Mouse (Mus musculus) stomach, postnatal 0 days (tissue): ENCODE measurements around the gene 1700019A02Rik. TPM values are rescaled to one million over a fixed set of nuclear protein-coding genes. Genes with fewer than 3 reads are reported as not detected.

Experiments used
- ATAC-seq: fragments of 200-750 bp; cut with Nextera tagmentation; 2 replicates; pipeline ENCODE4 v1.8.0; 2017; ENCODE audit not compliant: low FRiP score, low TSS enrichment
- DNase-seq: peaks from one replicate; pipeline ENCODE4 v3.0.0-alpha.2; 2016; ENCODE audit warnings: low spot score
- H3K27ac ChIP-seq: fragments of 300-500 bp; sonication (generic); replicated peaks from 2 replicates; pipeline ENCODE4 v1.5.1; 2014; ENCODE audit warnings: mild to moderate bottlenecking, control low read depth
- H3K27me3 ChIP-seq: fragments of 300-500 bp; sonication (generic); 2 replicates; pipeline ENCODE4 v1.6.1; 2014; ENCODE audit warnings: low read length; ENCODE audit not compliant: control insufficient read depth, insufficient read depth
- H3K36me3 ChIP-seq: fragments of 300-500 bp; sonication (generic); 2 replicates; pipeline ENCODE4 v1.6.1; 2014; ENCODE audit warnings: low read length, mixed read lengths; ENCODE audit not compliant: control insufficient read depth, insufficient read depth
- H3K4me1 ChIP-seq: fragments of 300-500 bp; sonication (generic); replicated peaks from 2 replicates; pipeline ENCODE4 v1.6.1; 2014; ENCODE audit warnings: antibody characterized with exemption; ENCODE audit not compliant: control insufficient read depth, insufficient read depth
- H3K4me2 ChIP-seq: fragments of 300-500 bp; sonication (generic); replicated peaks from 2 replicates; pipeline ENCODE4 v1.6.1; 2014; ENCODE audit warnings: low read depth, mild to moderate bottlenecking, control low read depth, moderate library complexity
- H3K4me3 ChIP-seq: fragments of 300-500 bp; sonication (generic); 2 replicates; pipeline ENCODE4 v1.5.1; 2014; ENCODE audit warnings: low read depth, low read length, control low read depth
- H3K9ac ChIP-seq: fragments of 300-500 bp; sonication (generic); 2 replicates; pipeline ENCODE4 v1.6.1; 2014; ENCODE audit warnings: mild to moderate bottlenecking, low read length, control low read depth, mixed read lengths
- H3K9me3 ChIP-seq: fragments of 300-500 bp; sonication (generic); 2 replicates; pipeline ENCODE4 v1.6.1; 2016; ENCODE audit warnings: low read length; ENCODE audit not compliant: control insufficient read depth
- CTCF ChIP-seq: IDR thresholded peaks from 2 replicates; pipeline ENCODE4 v1.5.1; 2016; ENCODE audit warnings: antibody characterized with exemption, low read depth, mild to moderate bottlenecking, moderate library complexity
- EP300 ChIP-seq: optimal IDR thresholded peaks from 2 replicates; pipeline ENCODE3; 2016; ENCODE audit warnings: antibody characterized with exemption
- WGBS: fragments of 180-500 bp; shearing (Covaris S2); extraction: QIAGEN DNeasy Blood & Tissue Kit; methylation state at CpG from one replicate; pipeline ENCODE4 v1.1.7; 2014; 5-methylcytosine and 5-hydroxymethylcytosine counted together
- polyA plus RNA-seq: library from polyadenylated mRNA; unstranded; fragments of >200 nt; fragmentation: Nextera tagmentation; extraction: Ambion mirVana; gene quantifications from 2 replicates; pipeline ENCODE4 v1.2.1, GENCODE M21; 2015

The 1700019A02Rik gene
- polyA plus RNA-seq, 1 experiment from 2014 or later, result not detected

DNA sequence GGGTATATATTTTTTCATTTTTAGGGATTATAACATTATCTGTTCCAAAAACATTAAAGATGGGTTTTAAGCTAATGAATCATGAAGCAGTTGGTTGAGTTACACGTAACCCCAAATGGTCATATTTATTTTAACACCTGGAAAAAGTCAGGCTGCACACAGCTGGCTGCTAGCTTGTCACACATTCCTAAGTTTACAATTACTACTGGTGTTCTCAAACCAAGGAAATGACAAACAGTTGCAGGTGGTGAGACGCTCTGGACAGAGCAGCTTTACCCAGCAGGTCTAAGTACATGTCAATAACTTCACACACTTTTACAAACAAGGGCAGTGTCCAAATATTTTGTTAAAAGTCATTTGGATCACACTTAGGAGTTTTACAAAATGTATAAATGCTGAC is 64.4 kb downstream of the 1700019A02Rik start:
- WGBS, result 18% methylated on average over 2 of the region's 2 CpGs
- H3K27me3 ChIP-seq, result no peaks in the 10 kb centered on the region
- no peaks in the 10 kb centered on the region for H3K36me3 ChIP-seq
- TF ChIP-seq EP300 (no peak), CTCF (no peak)
- no peak overlapping the region for H3K9ac ChIP-seq
- no peaks in the 10 kb centered on the region for H3K4me1 ChIP-seq
- H3K27ac ChIP-seq, result no peak overlapping the region
- no peak overlapping the region for H3K4me3 ChIP-seq
- no peaks in the 10 kb centered on the region for H3K9me3 ChIP-seq
- H3K4me2 ChIP-seq, result no peak overlapping the region
- no peak for ATAC-seq
- no peak for DNase-seq

DNA sequence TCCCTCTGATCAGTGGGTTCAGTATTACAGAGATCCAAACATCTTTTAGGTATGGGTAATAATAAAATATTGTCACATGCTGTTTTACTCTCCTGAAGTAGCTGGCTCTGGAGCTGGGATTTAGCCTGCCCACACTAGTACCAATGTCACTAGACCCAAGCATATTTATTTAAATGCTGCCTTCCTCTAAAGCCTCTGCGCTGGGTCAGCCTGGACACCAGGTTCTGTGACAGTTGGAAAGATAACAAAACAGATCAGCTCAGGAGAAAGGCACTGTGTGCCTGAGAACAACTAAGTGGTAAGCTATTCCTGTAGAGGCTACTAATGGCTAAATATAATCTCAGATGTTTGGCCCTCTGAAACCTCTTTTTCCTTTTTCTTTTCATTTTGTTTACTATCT is 76.9 kb downstream of the 1700019A02Rik start:
- DNase-seq (no peak), ATAC-seq (no peak)
- Histone ChIP-seq H3K9me3 (no peaks in the 10 kb centered on the region), H3K4me3 (no peak overlapping the region), H3K27ac (no peak overlapping the region), H3K36me3 (no peaks in the 10 kb centered on the region), H3K4me2 (no peak overlapping the region), H3K27me3 (no peaks in the 10 kb centered on the region), H3K4me1 (no peaks in the 10 kb centered on the region), H3K9ac (no peak overlapping the region)
- WGBS, result 58% methylated on average over 1 of the region's 1 CpGs
- TF ChIP-seq CTCF (no peak), EP300 (no peak)

Other genes starting within 250 kb of the 1700019A02Rik start
- gene 1700019D03Rik, start 167.5 kb downstream of the 1700019A02Rik start, polyA plus RNA-seq, result 8.4 and 10.2 TPM in 2 replicates
- 0.25 and 0.80 TPM in 2 replicates for gene Mstn, start 126.0 kb downstream of the 1700019A02Rik start, polyA plus RNA-seq
- gene Pms1, start 109.4 kb upstream of the 1700019A02Rik start, polyA plus RNA-seq, result 4.7 TPM in 2 replicates
- gene Ormdl1, start 109.5 kb upstream of the 1700019A02Rik start, polyA plus RNA-seq, result 29.6 and 29.8 TPM in 2 replicates
- 0.23 TPM in 1 of 2 replicates, not detected in the other for gene Gm28778, start 109.5 kb upstream of the 1700019A02Rik start, polyA plus RNA-seq
- gene Osgepl1, start 126.0 kb upstream of the 1700019A02Rik start, polyA plus RNA-seq, result 15.7 and 16.7 TPM in 2 replicates
- gene Asdurf, start 165.0 kb upstream of the 1700019A02Rik start, polyA plus RNA-seq, result 2.8 and 13.4 TPM in 2 replicates
- 0.27 and 0.35 TPM in 2 replicates for gene Gm28551, start 165.0 kb upstream of the 1700019A02Rik start, polyA plus RNA-seq
- 44.0 and 48.8 TPM in 2 replicates for gene Asnsd1, start 165.1 kb upstream of the 1700019A02Rik start, polyA plus RNA-seq